Mouse (Mus musculus): Measurements from ENCODE around the gene C1s1. TPM values are rescaled to one million over a fixed set of nuclear protein-coding genes. Genes with fewer than 3 reads are reported as not detected.
"Not testable (repeated sequence)": the region's sequence is repeated elsewhere in the genome, so short reads cannot be mapped to it uniquely, and the experiment has no call there.

C1s1 gene
- total RNA-seq, 2 experiments from 2014 or later = 0.79 to 1.2 TPM

GRCm38 (mm10) chr6:124502021-124502420 lies 40.1 kb downstream of the C1s1 start:
- no peak for DNase-seq (ENCODE audit: low spot score in 2 of 2)
- H3K4me3 ChIP-seq = no peak overlapping the region
- no peak for TF ChIP-seq CTCF (conservative IDR thresholded peaks at IDR 0.05)
- H3K27ac ChIP-seq = no peak overlapping the region

GRCm38 (mm10) chr6:124501473-124501872 lies 40.7 kb downstream of the C1s1 start:
- Histone ChIP-seq H3K4me3 (no peak overlapping the region), H3K27ac (no peak overlapping the region)
- no peak for TF ChIP-seq CTCF (conservative IDR thresholded peaks at IDR 0.05)
- no peak for DNase-seq (ENCODE audit: low spot score in 2 of 2)

DNA sequence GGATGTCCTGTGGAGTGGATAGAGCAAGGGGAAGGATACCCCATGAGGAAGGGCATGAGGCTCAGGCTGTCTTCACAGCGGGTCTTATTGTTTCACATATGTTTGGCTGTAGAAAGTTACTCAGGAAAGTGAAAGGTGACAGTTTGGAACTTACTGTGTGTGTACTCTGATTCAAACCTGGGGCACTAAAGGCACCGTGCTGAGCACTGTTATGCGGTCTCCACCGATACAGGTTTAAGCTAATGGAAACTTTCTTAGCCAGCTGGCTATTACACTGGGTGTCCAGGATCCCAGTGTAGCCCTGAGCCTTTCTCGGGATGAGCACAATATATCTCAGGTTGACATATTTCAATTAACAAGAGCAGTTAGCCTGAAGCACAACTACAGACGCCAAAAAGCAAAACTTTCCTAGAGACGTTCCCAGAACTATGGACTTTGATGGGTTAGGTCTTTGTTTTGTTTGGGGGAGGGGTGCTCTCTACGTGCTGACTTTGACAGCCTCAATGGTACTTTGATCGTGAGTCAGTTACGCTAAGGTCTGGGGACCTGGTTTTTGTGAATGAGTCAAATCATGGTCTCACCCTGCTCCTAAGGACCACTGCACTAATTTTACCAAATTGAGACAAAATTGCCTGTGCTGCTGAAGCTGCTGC lies 42.1 kb downstream of the C1s1 start:
- DNase-seq (ENCODE audit: low spot score in 2 of 2) = no peak
- TF ChIP-seq CTCF (conservative IDR thresholded peaks at IDR 0.05) = no peak
- H3K27ac ChIP-seq = no peak overlapping the region
- H3K4me3 ChIP-seq = no peak overlapping the region

- Histone ChIP-seq H3K4me3 (no peak overlapping the region), H3K27ac (no peak overlapping the region)
- no peak for DNase-seq (ENCODE audit: low spot score in 2 of 2)
- TF ChIP-seq CTCF (conservative IDR thresholded peaks at IDR 0.05) = no peak
Measured at GRCm38 (mm10) chr6:124496054-124496453, 46.1 kb downstream of the C1s1 start.

DNA sequence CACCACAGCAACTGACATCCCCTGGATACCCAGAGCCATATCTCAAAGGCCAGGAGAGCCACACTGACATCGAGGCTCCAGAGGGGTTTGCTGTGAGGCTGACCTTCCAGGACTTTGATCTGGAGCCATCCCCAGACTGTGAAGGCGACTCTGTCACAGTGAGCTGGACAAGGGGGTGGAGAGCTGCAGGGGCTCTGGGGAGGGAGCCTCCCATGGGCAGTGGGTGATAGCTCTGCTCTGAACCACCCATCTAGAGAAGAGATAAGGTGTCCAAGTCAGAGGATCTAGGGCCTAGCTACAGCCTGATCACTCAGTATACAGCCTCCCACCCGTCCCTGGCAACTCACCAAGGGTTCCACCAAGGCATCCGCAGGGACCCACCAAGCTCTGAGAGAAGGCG lies 48.3 kb downstream of the C1s1 start:
- no peak for DNase-seq (ENCODE audit: low spot score in 2 of 2)
- Histone ChIP-seq H3K4me3 (no peak overlapping the region), H3K27ac (no peak overlapping the region)
- TF ChIP-seq CTCF (conservative IDR thresholded peaks at IDR 0.05) = no peak

DNA sequence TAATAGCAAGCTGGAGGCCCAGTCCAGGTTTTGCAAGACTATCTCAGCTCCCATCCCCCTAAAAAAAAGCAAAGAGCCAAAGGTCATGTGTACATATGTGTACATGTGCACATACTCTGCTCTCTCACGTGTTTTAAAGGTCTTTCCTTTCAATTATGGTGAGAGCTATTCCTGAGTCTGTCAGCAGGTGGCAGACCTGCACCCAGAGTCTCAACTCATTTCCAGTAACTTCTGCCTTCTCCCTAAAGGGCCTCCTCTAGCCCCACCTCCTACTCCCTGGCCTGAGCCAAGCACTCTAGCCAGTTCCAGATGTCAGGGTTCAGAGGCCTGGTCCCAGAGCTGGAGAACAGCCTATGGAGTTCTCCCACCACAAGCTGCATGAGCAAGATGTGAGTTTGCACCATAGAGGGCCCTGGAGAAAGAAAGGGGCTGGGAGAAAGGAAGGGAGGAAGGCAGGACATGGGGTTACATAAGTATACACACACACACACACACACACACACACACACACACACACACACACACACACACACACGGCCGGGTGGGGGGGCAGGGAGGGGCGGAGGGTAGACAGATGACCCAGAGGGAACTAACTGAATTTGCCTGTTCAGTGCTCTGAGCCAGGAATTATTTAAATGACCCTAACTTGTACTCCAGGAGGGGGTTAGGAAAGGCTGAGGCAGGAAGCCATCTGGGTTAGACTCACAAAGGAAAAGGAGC lies 49.2 kb downstream of the C1s1 start, which contains the start of gene C1rl:
Gene C1rl, plus strand, starts transcription at position 272 of the 720 bp plus-strand sequence.
- Histone ChIP-seq H3K27ac (no peak within 1 kb of the TSS), H3K4me3 (no peak within 1 kb of the TSS)
- DNase-seq (ENCODE audit: low spot score in 2 of 2) = peak; percentile 46 to 75
- peak; percentile 92 for TF ChIP-seq CTCF (conservative IDR thresholded peaks at IDR 0.05)

DNA sequence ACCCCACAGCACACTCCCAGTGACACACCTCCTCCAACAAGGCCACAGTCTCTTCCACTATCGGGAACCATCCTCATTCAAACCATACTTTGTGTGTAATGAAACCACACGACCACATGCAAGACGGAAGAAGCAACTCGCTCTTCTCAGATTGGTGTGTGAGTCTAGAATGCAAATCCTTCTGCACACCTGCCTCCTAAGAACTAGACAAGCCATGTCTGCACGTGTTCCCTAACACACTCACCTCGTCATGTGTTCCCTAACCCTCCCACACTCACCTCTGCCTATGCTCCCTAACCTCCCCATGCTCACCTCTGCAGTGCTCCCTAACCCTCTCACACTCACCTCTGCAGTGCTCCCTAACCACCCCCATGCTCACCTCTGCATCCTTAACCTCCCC lies 50.7 kb downstream of the C1s1 start:
- no peak for TF ChIP-seq CTCF (conservative IDR thresholded peaks at IDR 0.05)
- DNase-seq (ENCODE audit: low spot score in 2 of 2) = no peak

DNA sequence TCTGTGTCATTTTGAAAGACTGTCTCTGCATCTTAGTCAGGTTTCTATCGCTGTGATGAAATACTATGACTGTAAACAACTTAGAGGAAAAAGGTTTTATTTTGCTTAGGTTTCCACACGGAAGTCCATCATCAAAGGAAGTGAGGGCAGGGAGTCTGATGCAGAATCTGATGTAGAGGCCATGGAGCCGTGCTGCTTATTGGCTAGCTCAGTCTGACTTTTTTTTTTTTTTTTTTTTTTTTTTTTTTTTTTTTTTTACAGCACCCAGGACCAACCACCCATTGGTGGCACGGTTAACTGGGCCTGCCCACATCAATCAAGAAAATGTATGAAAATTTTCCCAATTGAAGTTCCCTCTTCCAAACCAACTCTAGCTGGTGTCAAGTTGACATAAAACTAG lies 53.2 kb downstream of the C1s1 start:
- Histone ChIP-seq H3K27ac (no peak overlapping the region), H3K4me3 (no peak overlapping the region)
- DNase-seq (ENCODE audit: low spot score in 2 of 2) = no peak
- no peak for TF ChIP-seq CTCF (conservative IDR thresholded peaks at IDR 0.05)

More for the DNA sequence above, 50.7 kb downstream of the C1s1 start:
- Histone ChIP-seq H3K4me3 (no peak overlapping the region), H3K27ac (no peak overlapping the region)

DNA sequence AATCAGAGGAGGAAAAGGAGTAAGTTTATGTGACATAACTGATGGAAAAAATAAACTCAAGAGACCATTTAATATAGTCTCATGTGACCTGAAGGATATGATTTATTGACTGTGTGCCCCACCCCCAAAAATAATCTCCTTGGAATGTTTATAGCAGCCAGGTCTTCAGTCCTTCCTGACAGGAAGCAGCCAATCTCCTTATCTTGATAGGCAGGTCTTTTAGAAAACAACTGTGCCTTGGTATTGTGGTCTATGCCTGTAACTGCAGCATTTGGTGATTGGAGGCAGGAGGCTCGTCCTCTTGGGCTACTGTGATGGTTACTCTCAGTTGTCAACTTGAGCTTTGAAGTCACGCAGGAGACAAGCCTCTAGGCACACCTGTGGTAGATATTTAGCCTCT lies 54.6 kb downstream of the C1s1 start:
- no peak for DNase-seq (ENCODE audit: low spot score in 2 of 2)
- H3K27ac ChIP-seq = no peak overlapping the region
- TF ChIP-seq CTCF (conservative IDR thresholded peaks at IDR 0.05) = 0 out of 2 replicates have a peak, but pooled peaks have one; percentile 17
- no peak overlapping the region for H3K4me3 ChIP-seq

GRCm38 (mm10) chr6:124485414-124486144 lies 56.6 kb downstream of the C1s1 start:
- H3K4me3 ChIP-seq = peak overlapping the region; percentile 34
- H3K27ac ChIP-seq = no peak overlapping the region
- no peak for DNase-seq (ENCODE audit: low spot score in 2 of 2)
- no peak for TF ChIP-seq CTCF (conservative IDR thresholded peaks at IDR 0.05)

DNA sequence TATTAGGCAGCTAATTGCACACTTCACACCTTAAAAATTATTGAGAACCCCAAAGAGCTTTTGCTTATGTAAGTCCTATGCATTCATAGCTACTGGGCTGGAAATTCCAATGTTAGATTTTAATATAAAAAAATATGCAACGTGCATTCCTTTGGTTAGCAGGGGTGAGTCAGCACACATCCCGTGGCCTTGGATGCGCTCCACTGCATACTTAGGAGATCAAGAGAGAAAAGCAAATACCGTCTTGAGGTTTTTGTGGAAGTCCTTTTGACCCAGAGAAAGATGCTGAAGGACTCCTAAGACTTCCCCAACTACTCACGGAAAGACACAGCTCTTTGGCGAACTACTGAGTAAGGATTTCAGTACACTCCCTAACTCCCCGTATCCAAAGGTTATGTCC lies 57.3 kb downstream of the C1s1 start:
- H3K27ac ChIP-seq = no peak overlapping the region

GRCm38 (mm10) chr6:124483831-124484230 lies 58.3 kb downstream of the C1s1 start:
- H3K4me3 ChIP-seq; DNase-seq (ENCODE audit: low spot score in 2 of 2); H3K27ac ChIP-seq: not testable (repeated sequence)

More for the DNA sequence above, 57.3 kb downstream of the C1s1 start:
- no peak for TF ChIP-seq CTCF (conservative IDR thresholded peaks at IDR 0.05)
- no peak for DNase-seq (ENCODE audit: low spot score in 2 of 2)
- H3K4me3 ChIP-seq = no peak overlapping the region

DNA sequence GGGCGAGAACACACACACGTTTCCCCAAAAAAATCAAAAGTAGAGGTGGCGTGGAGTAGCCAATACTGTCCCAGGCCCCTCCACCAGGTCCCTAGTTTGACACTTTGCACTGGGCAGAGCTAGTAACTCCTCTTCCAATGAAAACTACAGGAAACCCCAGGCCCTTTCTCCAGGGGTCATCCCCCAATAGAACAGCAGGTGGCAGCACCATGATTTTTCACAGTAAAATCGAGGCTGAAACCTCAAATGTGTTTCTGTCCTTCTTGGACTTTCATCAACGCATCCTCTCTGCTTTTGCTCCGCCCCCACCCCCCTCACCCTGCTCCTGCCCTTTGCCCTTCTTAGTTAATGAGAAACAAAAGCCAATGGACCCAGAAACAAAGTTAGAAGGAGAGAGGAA lies 60.6 kb downstream of the C1s1 start:
- peak; percentile 85 for TF ChIP-seq CTCF (conservative IDR thresholded peaks at IDR 0.05)
- no peak overlapping the region for H3K27ac ChIP-seq
- no peak overlapping the region for H3K4me3 ChIP-seq
- peak in 1 of 2 experiments; percentile 59 for DNase-seq (ENCODE audit: low spot score in 2 of 2)

Other genes starting within 250 kb of the C1s1 start
- 1 to 10 TPM; 2.1 to 3.0 TPM for gene Cd163, start 237.7 kb downstream of the C1s1 start, total RNA-seq (2021)
- gene Pex5, start 127.3 kb downstream of the C1s1 start, total RNA-seq (2021) = 10 to 100 TPM; 50.1 to 53.5 TPM
- 100 to 1,000 TPM; 265 to 268 TPM for gene Clstn3, start 77.6 kb downstream of the C1s1 start, total RNA-seq (2021)
- under 1 TPM; 0.27 to 0.28 TPM for gene C1rl, start 49.2 kb downstream of the C1s1 start, total RNA-seq (2021)
- under 1 TPM; 0.72 to 0.86 TPM for gene C1ra, start 30.0 kb downstream of the C1s1 start, total RNA-seq (2021)
- gene C1rb, start 27.9 kb upstream of the C1s1 start, total RNA-seq (2021) = not detected
- under 1 TPM; 0.26 to 0.52 TPM for gene C1s2, start 93.7 kb upstream of the C1s1 start, total RNA-seq (2021)
- gene Lpcat3, start 120.7 kb upstream of the C1s1 start, total RNA-seq (2021) = 10 to 100 TPM; 31.0 to 32.6 TPM
- gene Emg1, start 169.8 kb upstream of the C1s1 start, total RNA-seq (2021) = 10 to 100 TPM; 58.0 to 58.7 TPM
- gene Phb2, start 170.0 kb upstream of the C1s1 start, total RNA-seq (2021) = 100 to 1,000 TPM; 121 to 124 TPM
- gene Ptpn6, start 196.4 kb upstream of the C1s1 start, total RNA-seq (2021) = 1 to 10 TPM; 5.5 to 6.6 TPM
- gene Grcc10, start 199.0 kb upstream of the C1s1 start, total RNA-seq (2021) = 100 to 1,000 TPM; 295 to 339 TPM
- not detected for gene Gm45234, start 213.7 kb upstream of the C1s1 start, total RNA-seq (2021)
- 100 to 1,000 TPM; 159 to 164 TPM for gene Atn1, start 214.2 kb upstream of the C1s1 start, total RNA-seq (2021)
- 1,000 to 10,000 TPM in 1 of 2 experiments, 100 to 1,000 TPM in 1; 981 to 1,025 TPM for gene Eno2, start 227.3 kb upstream of the C1s1 start, total RNA-seq (2021)
- 1 to 10 TPM; 1.4 to 1.6 TPM for gene Lrrc23, start 237.4 kb upstream of the C1s1 start, total RNA-seq (2021)

All from layer of hippocampus, adult 2 months (tissue).